In genomic region chr5:137032641-137033074, GRCm38 (mm10) we compare ENCODE assay signal across 8 mouse cellular contexts. TPM values are rescaled to one million over a fixed set of nuclear protein-coding genes. Genes with fewer than 3 reads are reported as not detected.
DNase-seq lines count a peak whose midpoint lies in the region; TF ChIP-seq lines count a peak whose summit lies in the region.

No protein-coding gene starts in this region.

- TF ChIP-seq POLR2A in cortical plate, adult 2 months (IDR thresholded peaks at IDR 0.05; ENCODE audit: extremely low read depth, insufficient read depth, low read length), result peak; percentile 55

- TF ChIP-seq CTCF in cortical plate, adult 2 months (IDR thresholded peaks at IDR 0.05; ENCODE audit: extremely low read depth, insufficient read depth, low read length), result no peak

- H3K4me1 ChIP-seq in cortical plate, adult 2 months (ENCODE audit: control insufficient read depth, insufficient read depth, low read length), result no peaks in the 10 kb centered on the region

- intact Hi-C loops in left cerebral cortex, postnatal 25 days (cut with DNase I), result loop anchor here (2.0 to 10.0 kb wide), 3 partner anchors 70 to 502 kb away; partner anchors contain the start of genes Epo and Gnb2

- DNase-seq in adipocyte (ENCODE audit: low spot score), result peak; percentile 80
- peak; percentile 82 for DNase-seq in gastrocnemius, postnatal 10 days
- peak; percentile 93 for DNase-seq in induced T-regulatory cell, adult 2 months (ENCODE audit: low read depth)
- peak; percentile 82 to 88 for DNase-seq in left cerebral cortex, postnatal 25 days (ENCODE audit: low spot score in 2 of 2)
- peak; percentile 92 for DNase-seq in mesoderm, embryonic 11.5 days (ENCODE audit: low read depth, low spot score)
- DNase-seq in right cerebral cortex, postnatal 36 days (ENCODE audit: low spot score in 2 of 2), result peak; percentile 80 to 81
- peak; percentile 83 to 92 for DNase-seq in urinary bladder, postnatal 4 days (ENCODE audit: low spot score in 2 of 2)

- H3K27ac ChIP-seq in cortical plate, adult 2 months (ENCODE audit: insufficient read depth, low read length), result no peak overlapping the region

- H3K4me3 ChIP-seq in cortical plate, adult 2 months (ENCODE audit: insufficient read depth, low read length), result peak overlapping the region; percentile 76

RNA-seq across cellular contexts. Expression of gene Vgf, which starts 6.5 kb away (rescaled TPM):
- polyA plus RNA-seq in cortical plate, adult 2 months (2012; rRNA removed), result 158 and 168 TPM in 2 replicates
- under 1 TPM; 0.21 to 0.45 TPM for total RNA-seq in gastrocnemius, postnatal 10 days (2021)
- 100 to 1,000 TPM; 392 to 396 TPM for total RNA-seq in left cerebral cortex, postnatal 25 days (2021)

RNA-seq across cellular contexts. Expression of gene Ap1s1, which starts 13.3 kb away (rescaled TPM):
- 311 and 334 TPM in 2 replicates for polyA plus RNA-seq in cortical plate, adult 2 months (2012; rRNA removed)
- 10 to 100 TPM; 33.4 to 37.0 TPM for total RNA-seq in gastrocnemius, postnatal 10 days (2021)
- 100 to 1,000 TPM; 304 to 317 TPM for total RNA-seq in left cerebral cortex, postnatal 25 days (2021)

RNA-seq across cellular contexts. Expression of gene Serpine1, which starts 39.4 kb away (rescaled TPM):
- polyA plus RNA-seq in cortical plate, adult 2 months (2012; rRNA removed), result 0.49 and 0.54 TPM in 2 replicates
- total RNA-seq in gastrocnemius, postnatal 10 days (2021), result 1 to 10 TPM; 2.2 to 2.9 TPM
- under 1 TPM; 0.55 to 0.99 TPM for total RNA-seq in left cerebral cortex, postnatal 25 days (2021)

RNA-seq across cellular contexts. Expression of gene Znhit1, which starts 44.8 kb away (rescaled TPM):
- polyA plus RNA-seq in cortical plate, adult 2 months (2012; rRNA removed), result 94.7 and 96.2 TPM in 2 replicates
- 10 to 100 TPM; 39.8 to 41.8 TPM for total RNA-seq in gastrocnemius, postnatal 10 days (2021)
- 10 to 100 TPM; 86.2 to 88.5 TPM for total RNA-seq in left cerebral cortex, postnatal 25 days (2021)

RNA-seq across cellular contexts. Expression of gene Plod3, which starts 45.8 kb away (rescaled TPM):
- 34.5 and 36.6 TPM in 2 replicates for polyA plus RNA-seq in cortical plate, adult 2 months (2012; rRNA removed)
- total RNA-seq in gastrocnemius, postnatal 10 days (2021), result 10 to 100 TPM; 21.3 to 33.5 TPM
- 10 to 100 TPM; 33.7 to 38.5 TPM for total RNA-seq in left cerebral cortex, postnatal 25 days (2021)

Comparison
In these comparisons a context has a peak if more than half of its experiments do, and no peak if none do; other contexts are left out.
1. RNA of gene Vgf, which starts 6.5 kb away (total RNA-seq): 392 to 396 TPM in left cerebral cortex, postnatal 25 days; 0.21 to 0.45 TPM in gastrocnemius, postnatal 10 days; every median in the first group is over 100 times any median in the second.
2. RNA of gene Ap1s1, which starts 13.3 kb away (total RNA-seq): 304 to 317 TPM in left cerebral cortex, postnatal 25 days; 33.4 to 37.0 TPM in gastrocnemius, postnatal 10 days; every median in the first group is over 4 times any median in the second.
3. Peak in every context shown above with its lines, with median percentiles within 50 percentile points of each other: DNase-seq.